Mouse (Mus musculus) ZHBTc4 (cell line): Measurements from ENCODE around the gene Flad1.

Source experiments
- DNase-seq: peaks from one replicate; pipeline ENCODE4 v3.0.0-alpha.2; 2011; ENCODE audit warnings: low read depth, low spot score

Flad1 gene

GRCm38 (mm10) chr3:89411490-89412393, at the start of gene Flad1:
Gene Flad1, minus strand, starts transcription at chr3:89411870.
- peak; percentile 100 for DNase-seq

- DNase-seq, result peak; percentile 96
Observed at GRCm38 (mm10) chr3:89458965-89459807, 47.5 kb upstream of the Flad1 start.

GRCm38 (mm10) chr3:89458372-89458964, 46.8 kb upstream of the Flad1 start:
- DNase-seq, result no peak

GRCm38 (mm10) chr3:89456726-89457665, 45.3 kb upstream of the Flad1 start:
- DNase-seq, result peak; percentile 94

GRCm38 (mm10) chr3:89455786-89456285, 44.2 kb upstream of the Flad1 start:
- DNase-seq, result no peak

GRCm38 (mm10) chr3:89454401-89455177, 42.9 kb upstream of the Flad1 start, which contains the start of gene Pmvk:
Gene Pmvk, plus strand, starts transcription at chr3:89454541.
- peak; percentile 88 for DNase-seq

GRCm38 (mm10) chr3:89451916-89452315, 40.2 kb upstream of the Flad1 start:
- peak; percentile 52 for DNase-seq

GRCm38 (mm10) chr3:89449541-89449940, 37.9 kb upstream of the Flad1 start:
- DNase-seq, result peak; percentile 97

- DNase-seq, result peak; percentile 59
Observed at GRCm38 (mm10) chr3:89448720-89449537, 37.3 kb upstream of the Flad1 start.

GRCm38 (mm10) chr3:89440691-89441090, 29.0 kb upstream of the Flad1 start:
- no peak for DNase-seq

GRCm38 (mm10) chr3:89437269-89437668, 25.6 kb upstream of the Flad1 start:
- DNase-seq, result peak; percentile 45

- DNase-seq, result peak; percentile 94
Observed at GRCm38 (mm10) chr3:89436176-89437113, 24.8 kb upstream of the Flad1 start, which contains the start of gene Pbxip1. Gene Pbxip1, plus strand, starts transcription at chr3:89436706.

GRCm38 (mm10) chr3:89435041-89435440, 23.4 kb upstream of the Flad1 start:
- no peak for DNase-seq

- DNase-seq, result no peak
Observed at GRCm38 (mm10) chr3:89434532-89434931, 22.9 kb upstream of the Flad1 start.

- DNase-seq, result no peak
Observed at GRCm38 (mm10) chr3:89432606-89433005, 20.9 kb upstream of the Flad1 start.

- peak; percentile 99 for DNase-seq
Observed at GRCm38 (mm10) chr3:89430171-89431159, 18.8 kb upstream of the Flad1 start, which contains the start of gene Pygo2. Gene Pygo2, plus strand, starts transcription at chr3:89430214.
